Mouse (Mus musculus) bone marrow, adult 2 months (tissue): ENCODE measurements at regions not wholly inside any gene's neighbourhood (a gene's known extent, or its start where the extent isn't known, plus 50 kb on each side); places are given as distances from the start of the nearest gene placed in this dataset.

Experiments
- CTCF ChIP-seq: fragments of 200-500 bp; IDR thresholded peaks from 2 replicates; pipeline ENCODE4 v1.5.1; 2011; ENCODE audit warnings: low read length, control low read depth; ENCODE audit not compliant: control insufficient read depth, insufficient read depth
- POLR2A ChIP-seq: fragments of 200-500 bp; IDR thresholded peaks from 2 replicates; pipeline ENCODE4 v1.6.1; 2011; ENCODE audit warnings: low read depth, mild to moderate bottlenecking, control low read depth, low read length, borderline replicate concordance; ENCODE audit not compliant: control insufficient read depth

DNA sequence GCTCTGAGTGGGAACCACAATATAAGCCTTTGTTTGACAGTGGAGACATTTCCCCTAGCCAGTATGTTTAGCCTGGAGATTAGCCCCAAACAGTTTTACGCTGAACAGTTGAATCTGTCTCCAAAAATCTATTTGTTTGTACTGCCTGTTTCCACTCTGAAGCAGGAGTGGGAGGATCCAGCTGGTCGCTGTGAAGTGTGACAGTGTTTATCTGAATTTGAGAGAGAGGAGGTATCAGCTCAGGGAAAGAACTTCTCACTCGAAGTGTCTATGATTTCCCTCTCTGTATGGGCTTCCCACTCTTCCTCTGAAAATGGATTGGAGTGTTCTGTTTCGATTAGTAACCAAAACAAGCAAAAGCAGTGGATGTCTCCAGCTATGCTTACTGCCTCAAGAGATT, 324.4 kb upstream of the Adam34 start:
- no peak for TF ChIP-seq CTCF
- no peak for TF ChIP-seq POLR2A
